Mouse (Mus musculus) urinary bladder, adult 2 months (tissue): ENCODE data around the gene Carmil2. TPM values are rescaled to one million over a fixed set of nuclear protein-coding genes. Genes with fewer than 3 reads are reported as not detected.

Experiments
- DNase-seq: peaks from one replicate; pipeline ENCODE4 v3.0.0; 2022; ENCODE audit warnings: low spot score
- polyA plus RNA-seq: library from polyadenylated mRNA; depleted of rRNA; stranded (reverse); fragments of >200 nt; gene quantifications from 2 replicates; pipeline ENCODE4 v1.2.3, GENCODE M21; 2012; rRNA removed

Gene Carmil2
- polyA plus RNA-seq, 1 experiment, result 0.61 TPM

DNA sequence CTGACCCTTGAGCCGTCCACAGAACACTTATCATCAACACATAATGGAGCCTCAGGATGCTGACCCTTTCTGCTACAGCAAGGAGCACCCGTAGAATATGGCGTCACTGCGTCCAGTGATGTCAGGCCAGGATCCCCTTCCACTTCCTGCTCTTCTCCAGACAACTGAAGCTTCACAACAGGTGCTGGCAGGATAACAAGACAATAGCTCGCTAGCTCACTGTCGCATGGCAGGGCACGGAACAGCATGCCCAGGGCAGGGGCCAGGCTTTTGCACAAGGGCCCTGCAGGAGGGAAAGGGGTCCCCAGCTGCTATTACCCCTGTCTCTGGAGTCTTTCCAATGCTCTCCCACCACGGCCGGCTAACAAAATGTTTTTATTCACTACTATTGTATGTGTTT, 36.8 kb downstream of the Carmil2 start:
- DNase-seq, result no peak

DNA sequence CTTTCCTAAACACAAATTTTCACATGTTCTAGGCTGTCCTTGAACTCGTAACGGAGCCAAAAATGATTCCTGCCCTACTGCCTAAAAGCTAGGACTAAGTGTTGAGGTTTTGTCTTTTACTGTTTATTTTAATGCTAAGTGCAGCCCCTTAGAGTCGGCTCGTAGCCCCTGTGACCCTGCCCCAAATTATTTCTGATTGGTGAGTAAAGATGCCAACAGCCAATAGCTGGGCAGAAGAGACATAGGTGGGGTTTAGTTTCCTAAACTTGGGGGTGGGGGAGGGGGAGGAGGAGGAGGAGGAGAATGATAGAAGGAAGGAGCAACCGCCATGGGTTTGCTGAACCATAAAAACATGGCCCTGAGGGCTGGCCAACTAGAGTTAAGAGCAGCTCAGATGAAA, 39.7 kb downstream of the Carmil2 start:
- no peak for DNase-seq

DNA sequence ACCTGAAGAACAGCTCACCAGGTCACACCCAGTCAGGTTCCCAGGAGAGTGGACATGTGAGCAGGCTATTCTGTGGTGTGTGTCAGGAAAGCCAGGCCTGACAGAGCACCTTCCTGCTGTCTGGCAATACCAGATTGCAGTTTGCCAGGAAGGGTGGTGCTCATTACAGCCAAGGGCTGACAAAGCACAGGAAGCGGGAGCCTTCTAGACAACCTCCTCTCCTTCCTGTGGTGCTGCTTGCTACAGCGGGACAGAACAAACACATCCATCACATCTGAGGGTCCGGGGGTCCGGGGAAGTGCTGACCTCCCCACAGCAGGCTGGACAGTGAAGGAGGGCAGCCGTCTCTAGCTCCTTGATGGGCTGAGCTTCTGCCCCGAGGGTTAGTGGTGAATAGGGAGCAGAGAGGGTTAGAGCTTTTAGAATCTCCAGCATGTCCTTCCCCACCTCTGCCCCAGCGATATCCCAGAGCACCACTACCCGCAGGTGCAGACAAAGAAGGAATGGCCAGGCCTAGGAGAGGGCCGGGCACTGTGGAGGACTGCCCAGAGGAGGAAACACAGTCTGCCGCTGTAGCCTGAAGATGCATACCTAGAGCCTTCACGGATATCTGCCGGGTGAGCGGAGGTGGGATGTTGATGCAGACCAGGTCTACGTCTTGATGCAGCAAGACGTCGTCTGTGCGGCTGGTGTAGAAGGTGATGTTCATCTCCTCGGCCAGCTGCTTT, 41.5 kb downstream of the Carmil2 start:
- DNase-seq, result no peak

DNA sequence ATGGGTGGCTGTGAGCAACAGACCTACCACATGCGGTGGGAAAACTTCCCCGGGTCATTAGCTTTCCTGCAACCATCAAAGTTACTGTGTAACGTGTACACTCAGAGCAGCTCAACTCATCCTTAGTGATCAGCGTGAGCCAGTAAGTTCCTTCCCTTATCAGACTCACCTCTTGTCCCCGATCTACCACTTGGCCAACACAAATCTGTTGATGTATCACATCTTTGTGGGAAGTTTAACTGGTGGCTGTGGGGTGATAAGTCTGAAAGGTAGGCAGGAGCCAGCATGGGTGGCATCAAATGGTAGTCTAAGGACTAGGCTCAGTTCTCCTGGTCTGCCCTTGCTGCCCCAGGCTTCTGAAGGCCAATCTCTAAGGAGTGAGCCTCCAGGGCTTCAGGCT, 46.1 kb downstream of the Carmil2 start:
- no peak for DNase-seq

DNA sequence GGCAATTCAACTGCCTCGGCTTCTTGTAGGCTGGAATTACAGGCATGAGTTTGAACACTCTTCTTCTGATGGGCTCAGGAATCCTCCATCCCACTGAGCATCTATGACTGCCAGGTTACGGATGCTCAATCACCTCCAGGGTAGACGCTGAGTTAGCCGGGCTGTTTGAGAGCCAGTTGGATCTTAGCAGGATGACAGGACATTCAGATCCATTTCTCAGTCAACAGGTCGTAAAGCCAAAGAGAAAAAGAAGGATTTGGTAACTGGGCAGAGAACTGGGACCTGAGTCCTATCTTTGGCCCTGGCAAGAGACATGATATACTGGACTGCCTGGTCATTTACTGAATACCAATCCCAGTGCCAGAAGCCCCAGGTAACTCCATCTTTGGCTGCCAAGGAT, 53.1 kb downstream of the Carmil2 start:
- no peak for DNase-seq

DNA sequence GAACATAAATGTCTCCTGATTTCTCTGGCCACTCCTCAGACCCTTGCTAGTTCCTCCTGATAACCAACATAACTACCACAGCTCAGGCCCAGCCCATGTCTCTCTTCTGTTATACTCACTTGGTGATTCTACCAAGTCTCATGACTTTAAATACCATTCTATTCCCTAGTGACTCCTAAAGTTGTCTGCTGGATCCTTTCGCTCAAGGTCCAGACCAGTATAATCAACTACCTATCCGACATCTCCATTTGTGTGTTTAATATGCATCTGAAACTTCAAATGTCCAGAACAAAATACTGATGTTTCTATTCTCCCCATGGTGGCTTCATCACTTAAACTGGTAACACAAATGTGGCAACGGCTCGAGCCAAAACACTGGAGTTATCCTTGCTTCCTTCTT, 57.2 kb downstream of the Carmil2 start:
- DNase-seq, result no peak

Other genes starting within 250 kb of the Carmil2 start
- gene Tppp3, start 214.7 kb upstream of the Carmil2 start, polyA plus RNA-seq, result 84.1 and 93.7 TPM in 2 replicates
- 56.7 and 64.7 TPM in 2 replicates for gene Zdhhc1, start 189.4 kb upstream of the Carmil2 start, polyA plus RNA-seq
- gene Hsd11b2, start 167.5 kb upstream of the Carmil2 start, polyA plus RNA-seq, result 0.49 and 0.52 TPM in 2 replicates
- 144 and 148 TPM in 2 replicates for gene Atp6v0d1, start 120.2 kb upstream of the Carmil2 start, polyA plus RNA-seq
- 12.1 and 26.0 TPM in 2 replicates for gene Ripor1, start 81.0 kb upstream of the Carmil2 start, polyA plus RNA-seq
- gene Ctcf, start 49.7 kb upstream of the Carmil2 start, polyA plus RNA-seq, result 21.6 and 31.5 TPM in 2 replicates
- gene Agrp, start 48.9 kb upstream of the Carmil2 start, polyA plus RNA-seq, result 0.27 and 0.89 TPM in 2 replicates
- 18.2 and 18.8 TPM in 2 replicates for gene Acd, start 14.8 kb downstream of the Carmil2 start, polyA plus RNA-seq
- gene Pard6a, start 14.9 kb downstream of the Carmil2 start, polyA plus RNA-seq, result 11.2 and 15.4 TPM in 2 replicates
- gene 4933405L10Rik, start 21.4 kb downstream of the Carmil2 start, polyA plus RNA-seq, result not detected in 2 replicates
- gene Enkd1, start 21.9 kb downstream of the Carmil2 start, polyA plus RNA-seq, result 9.6 and 11.5 TPM in 2 replicates
- 5.2 and 5.9 TPM in 2 replicates for gene Gfod2, start 72.4 kb downstream of the Carmil2 start, polyA plus RNA-seq
- gene Ranbp10, start 141.1 kb downstream of the Carmil2 start, polyA plus RNA-seq, result 17.7 and 18.2 TPM in 2 replicates
- not detected in 2 replicates for gene Tsnaxip1, start 141.5 kb downstream of the Carmil2 start, polyA plus RNA-seq
- gene Cenpt, start 167.0 kb downstream of the Carmil2 start, polyA plus RNA-seq, result 14.5 and 21.2 TPM in 2 replicates
- gene Thap11, start 168.9 kb downstream of the Carmil2 start, polyA plus RNA-seq, result 42.2 and 44.4 TPM in 2 replicates
- gene Nutf2, start 174.3 kb downstream of the Carmil2 start, polyA plus RNA-seq, result 79.8 and 95.3 TPM in 2 replicates
- gene Edc4, start 194.6 kb downstream of the Carmil2 start, polyA plus RNA-seq, result 38.1 and 44.6 TPM in 2 replicates
- gene Nrn1l, start 207.3 kb downstream of the Carmil2 start, polyA plus RNA-seq, result 1.9 and 2.0 TPM in 2 replicates
- 30.0 and 32.6 TPM in 2 replicates for gene Pskh1, start 214.2 kb downstream of the Carmil2 start, polyA plus RNA-seq
- 1.4 and 1.8 TPM in 2 replicates for gene Ctrl, start 247.6 kb downstream of the Carmil2 start, polyA plus RNA-seq